Mouse (Mus musculus): ENCODE data around the gene Gcm1. TPM values are rescaled to one million over a fixed set of nuclear protein-coding genes. Genes with fewer than 3 reads are reported as not detected.

The Gcm1 gene
- polyA plus RNA-seq, 1 experiment from 2014 or later = not detected

DNA sequence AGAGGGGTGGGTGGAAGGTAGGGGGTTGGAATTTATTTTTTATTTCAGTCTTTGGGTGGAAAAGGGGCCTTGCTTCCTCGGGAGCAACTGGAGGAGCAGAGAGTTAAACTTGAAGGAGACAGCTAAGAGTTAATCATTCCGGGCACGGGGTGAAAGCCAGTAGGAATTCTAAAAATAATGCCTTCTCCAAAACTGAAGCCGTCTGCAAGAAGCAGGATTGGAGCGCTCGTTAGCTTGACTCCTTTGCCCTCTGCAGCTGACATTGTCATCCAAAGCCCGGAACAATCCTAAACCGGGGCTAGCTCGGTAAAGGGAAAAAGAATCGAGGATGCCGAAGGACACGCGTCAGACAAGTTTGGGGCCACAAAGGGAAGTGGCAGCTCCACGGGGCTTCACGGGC lies 35.4 kb upstream of the Gcm1 start:
- H3K9ac ChIP-seq = no peak overlapping the region
- no peak overlapping the region for H3K27ac ChIP-seq (replicated peaks)
- peaks cover 3% of the 10 kb centered on the region; the same call in 1 of the 2 replicates for H3K4me1 ChIP-seq (replicated peaks)
- no peak overlapping the region for H3K4me3 ChIP-seq (replicated peaks)
- no peak overlapping the region for H3K4me2 ChIP-seq
- 63% methylated on average over 15 of the region's 15 CpGs for WGBS (ENCODE audit: insufficient replicate concordance)
- no peaks in the 10 kb centered on the region for H3K9me3 ChIP-seq (replicated peaks)
- ATAC-seq (ENCODE audit: insufficient read depth) = no peak
- H3K27me3 ChIP-seq = peaks cover 19% of the 10 kb centered on the region
- no peaks in the 10 kb centered on the region for H3K36me3 ChIP-seq (replicated peaks)

- no peaks in the 10 kb centered on the region for H3K9me3 ChIP-seq (replicated peaks)
- H3K9ac ChIP-seq = no peak overlapping the region
- H3K4me3 ChIP-seq (replicated peaks) = no peak overlapping the region
- no peak overlapping the region for H3K27ac ChIP-seq (replicated peaks)
- H3K4me1 ChIP-seq (replicated peaks) = peaks cover 12% of the 10 kb centered on the region; the same call in 1 of the 2 replicates
- ATAC-seq (ENCODE audit: insufficient read depth) = no peak
- no peaks in the 10 kb centered on the region for H3K36me3 ChIP-seq (replicated peaks)
- H3K4me2 ChIP-seq = no peak overlapping the region
- WGBS (ENCODE audit: insufficient replicate concordance) = 39% methylated on average over 9 of the region's 9 CpGs
- peaks cover 8% of the 10 kb centered on the region; the same call in 1 of the 2 replicates for H3K27me3 ChIP-seq
Observed at GRCm38 (mm10) chr9:78021256-78021655, 30.5 kb upstream of the Gcm1 start.

DNA sequence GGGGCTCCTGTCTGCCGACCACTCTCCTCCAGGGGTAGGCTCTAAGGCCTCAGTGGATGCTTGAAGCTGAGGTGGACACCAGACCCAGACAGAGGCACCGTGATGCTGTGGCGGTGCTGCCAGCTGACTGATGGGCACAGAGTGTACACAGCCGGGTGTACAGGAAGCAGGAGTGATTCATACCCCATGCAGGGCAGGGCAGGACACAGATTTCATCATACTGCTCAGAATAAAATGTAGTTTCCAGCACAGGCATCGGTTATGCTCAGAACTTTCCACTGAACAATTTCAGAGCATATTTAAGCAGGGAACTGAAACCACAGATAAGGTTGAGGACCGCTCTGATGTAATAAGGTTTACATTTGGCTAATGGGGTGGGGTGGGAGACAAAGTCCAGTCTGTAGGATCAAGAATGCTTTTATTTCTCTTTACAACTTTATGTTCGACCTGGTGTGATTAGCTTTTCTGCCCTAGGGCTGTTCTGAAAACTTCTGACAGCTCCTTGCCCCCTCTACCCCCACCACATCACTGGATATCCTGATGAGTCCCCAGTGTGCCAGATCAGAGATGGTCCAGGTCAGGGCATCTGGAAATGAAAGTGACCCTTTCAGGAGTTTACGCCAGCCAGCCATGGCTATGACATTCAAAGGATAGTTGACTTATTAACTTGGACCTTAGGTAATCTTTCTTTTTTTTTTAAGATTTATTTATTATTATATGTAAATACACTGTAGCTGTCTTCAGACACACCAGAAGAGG lies 29.4 kb upstream of the Gcm1 start:
- Histone ChIP-seq H3K4me2 (no peak overlapping the region), H3K4me1 (replicated peaks) (peaks cover 12% of the 10 kb centered on the region; the same call in 1 of the 2 replicates), H3K9ac (no peak overlapping the region), H3K27ac (replicated peaks) (no peak overlapping the region), H3K9me3 (replicated peaks) (no peaks in the 10 kb centered on the region), H3K27me3 (no peaks in the 10 kb centered on the region; the same call in 1 of the 2 replicates), H3K36me3 (replicated peaks) (no peaks in the 10 kb centered on the region), H3K4me3 (replicated peaks) (no peak overlapping the region)
- peak; percentile 34 for ATAC-seq (ENCODE audit: insufficient read depth)
- 49% methylated on average over 8 of the region's 8 CpGs for WGBS (ENCODE audit: insufficient replicate concordance)

GRCm38 (mm10) chr9:78024823-78025222 lies 26.9 kb upstream of the Gcm1 start:
- Histone ChIP-seq H3K9ac (no peak overlapping the region), H3K4me2 (no peak overlapping the region), H3K4me3 (replicated peaks) (no peak overlapping the region), H3K27me3 (no peaks in the 10 kb centered on the region; the same call in 1 of the 2 replicates), H3K27ac (replicated peaks) (no peak overlapping the region), H3K36me3 (replicated peaks) (no peaks in the 10 kb centered on the region), H3K9me3 (replicated peaks) (no peaks in the 10 kb centered on the region), H3K4me1 (replicated peaks) (peaks cover 12% of the 10 kb centered on the region; the same call in 1 of the 2 replicates)
- no peak for ATAC-seq (ENCODE audit: insufficient read depth)
- WGBS (ENCODE audit: insufficient replicate concordance) = 15% methylated on average over 3 of the region's 3 CpGs

DNA sequence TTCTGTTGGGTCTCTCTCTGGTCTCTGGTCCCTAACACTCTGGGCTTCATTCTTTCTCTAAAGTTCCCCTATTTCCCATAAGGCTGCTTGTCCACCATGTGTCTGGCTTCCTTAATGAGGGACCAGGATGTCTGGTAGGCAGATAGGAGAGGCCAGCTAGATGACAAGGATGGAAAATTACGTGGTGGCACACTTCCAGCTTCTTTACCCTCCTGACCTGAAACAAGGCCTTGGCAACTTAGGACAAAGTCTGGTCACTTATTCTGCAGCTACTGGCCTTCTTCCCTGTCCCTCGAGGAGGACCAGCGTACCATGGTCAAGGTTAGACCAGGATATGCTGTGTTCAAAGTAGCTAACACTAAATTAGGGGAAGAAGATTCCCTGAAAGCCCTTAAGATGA lies 24.6 kb upstream of the Gcm1 start:
- 34% methylated on average over 3 of the region's 3 CpGs for WGBS (ENCODE audit: insufficient replicate concordance)
- H3K36me3 ChIP-seq (replicated peaks) = no peaks in the 10 kb centered on the region

DNA sequence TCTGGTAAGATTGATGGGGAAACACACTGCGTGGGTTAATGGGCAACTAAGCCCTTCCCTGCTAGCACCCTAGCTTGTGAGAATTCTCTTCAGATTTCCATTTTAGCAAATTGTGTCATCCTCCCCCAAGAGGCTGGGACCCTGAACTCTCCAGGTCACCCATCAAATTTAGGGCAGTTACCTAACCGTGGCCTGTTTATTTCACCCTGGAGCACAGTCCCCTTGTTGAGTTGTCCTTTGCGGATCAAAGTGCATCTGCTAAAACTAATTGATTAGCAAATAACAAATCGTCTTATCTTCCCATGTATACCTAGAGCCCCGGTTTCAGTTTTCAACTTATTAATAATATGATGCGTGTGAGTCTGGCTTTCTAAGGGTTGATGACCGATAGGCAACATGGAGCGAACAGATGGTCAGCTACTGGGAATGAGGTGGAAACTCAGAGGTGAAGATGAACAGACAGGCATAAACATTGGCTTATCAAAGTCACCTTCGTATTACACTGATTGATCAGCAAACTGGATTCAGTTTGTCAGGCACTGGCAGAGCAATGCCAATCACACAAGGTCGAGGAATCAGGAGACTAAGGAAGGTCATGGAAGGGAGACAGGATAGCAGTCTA lies 20.8 kb upstream of the Gcm1 start:
- H3K4me2 ChIP-seq = no peak overlapping the region
- H3K9me3 ChIP-seq (replicated peaks) = no peaks in the 10 kb centered on the region
- H3K36me3 ChIP-seq (replicated peaks) = no peaks in the 10 kb centered on the region
- WGBS (ENCODE audit: insufficient replicate concordance) = 64% methylated on average over 10 of the region's 10 CpGs
- H3K9ac ChIP-seq = no peak overlapping the region
- H3K27ac ChIP-seq (replicated peaks) = no peak overlapping the region
- ATAC-seq (ENCODE audit: insufficient read depth) = no peak
- H3K4me3 ChIP-seq (replicated peaks) = no peak overlapping the region
- no peaks in the 10 kb centered on the region for H3K4me1 ChIP-seq (replicated peaks)
- peaks cover 9% of the 10 kb centered on the region; the same call in 1 of the 2 replicates for H3K27me3 ChIP-seq

More for the DNA sequence above, 24.6 kb upstream of the Gcm1 start:
- Histone ChIP-seq H3K4me3 (replicated peaks) (no peak overlapping the region), H3K9me3 (replicated peaks) (no peaks in the 10 kb centered on the region), H3K4me1 (replicated peaks) (0 out of 2 replicates have a peak, but pooled peaks cover under 1% of the 10 kb centered on the region), H3K9ac (no peak overlapping the region), H3K27me3 (0 out of 2 replicates have a peak, but pooled peaks cover 4% of the 10 kb centered on the region), H3K4me2 (no peak overlapping the region), H3K27ac (replicated peaks) (no peak overlapping the region)
- no peak for ATAC-seq (ENCODE audit: insufficient read depth)

DNA sequence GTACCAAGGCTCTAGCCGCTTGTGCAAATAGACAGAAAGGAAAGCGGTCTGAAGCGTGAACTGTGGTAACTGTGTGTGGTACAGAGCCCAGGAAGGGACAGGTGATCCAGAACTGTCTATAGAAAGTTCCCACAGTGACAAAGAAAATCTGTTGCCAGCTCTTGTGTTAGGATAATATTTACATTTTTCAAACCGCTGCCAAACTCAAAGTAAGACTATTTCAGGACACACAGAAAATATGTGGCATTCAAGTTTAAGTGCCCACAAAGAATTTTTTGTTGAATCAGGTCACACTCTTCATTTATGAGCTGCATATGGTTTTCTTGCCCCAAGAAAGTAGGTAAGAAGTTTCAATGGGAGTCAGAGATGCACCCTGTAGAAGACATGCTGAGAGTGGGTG lies 18.8 kb upstream of the Gcm1 start:
- 78% methylated on average over 4 of the region's 4 CpGs for WGBS (ENCODE audit: insufficient replicate concordance)
- Histone ChIP-seq H3K4me3 (replicated peaks) (no peak overlapping the region), H3K27ac (replicated peaks) (no peak overlapping the region), H3K9me3 (replicated peaks) (no peaks in the 10 kb centered on the region), H3K9ac (no peak overlapping the region), H3K4me1 (replicated peaks) (no peaks in the 10 kb centered on the region), H3K36me3 (replicated peaks) (no peaks in the 10 kb centered on the region), H3K27me3 (peaks cover 9% of the 10 kb centered on the region; the same call in 1 of the 2 replicates), H3K4me2 (no peak overlapping the region)
- no peak for ATAC-seq (ENCODE audit: insufficient read depth)

DNA sequence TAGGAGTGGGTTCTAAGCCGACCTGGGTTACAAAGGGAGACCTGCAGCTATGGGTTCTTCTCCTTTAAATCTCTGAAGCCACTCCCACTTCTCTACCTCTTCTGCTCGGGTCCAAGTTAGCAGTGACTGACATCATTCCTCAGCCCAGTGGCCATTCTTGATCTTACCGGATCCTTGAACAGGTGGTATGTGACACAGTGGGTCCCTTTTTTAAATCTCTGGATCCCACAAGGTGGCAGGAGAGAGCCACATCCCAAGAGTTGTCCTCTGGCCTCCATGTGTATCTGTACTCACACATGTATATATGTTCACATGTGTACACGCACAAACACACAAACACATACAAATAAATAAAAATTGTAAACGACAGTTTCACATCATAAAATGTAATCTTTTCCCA lies 16.4 kb upstream of the Gcm1 start:
- Histone ChIP-seq H3K36me3 (replicated peaks) (no peaks in the 10 kb centered on the region), H3K4me3 (replicated peaks) (no peak overlapping the region), H3K9me3 (replicated peaks) (no peaks in the 10 kb centered on the region), H3K4me1 (replicated peaks) (no peaks in the 10 kb centered on the region), H3K9ac (no peak overlapping the region), H3K27ac (replicated peaks) (no peak overlapping the region), H3K4me2 (no peak overlapping the region), H3K27me3 (peaks cover 13% of the 10 kb centered on the region; the same call in 1 of the 2 replicates)
- ATAC-seq (ENCODE audit: insufficient read depth) = no peak
- 44% methylated on average over 5 of the region's 5 CpGs for WGBS (ENCODE audit: insufficient replicate concordance)

DNA sequence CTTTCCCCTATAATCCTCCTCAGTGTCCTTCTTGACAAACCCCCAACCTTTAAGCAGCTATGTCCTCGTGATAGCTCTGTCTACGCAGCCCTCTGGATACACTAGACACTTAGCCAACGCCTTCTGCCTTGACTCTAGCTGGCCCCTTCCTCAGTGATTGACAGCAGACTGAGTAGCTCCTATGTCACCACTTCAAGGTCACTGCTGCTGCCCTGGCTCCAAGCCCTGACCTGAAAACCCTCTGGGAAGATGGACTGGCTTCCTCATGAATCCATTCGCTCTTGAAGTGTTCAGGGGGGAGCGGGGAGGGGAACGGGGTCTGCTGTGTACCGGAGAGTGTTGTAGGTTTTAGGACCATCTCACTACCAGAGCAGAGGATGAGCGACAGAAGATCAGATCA lies 15.9 kb upstream of the Gcm1 start:
- no peak overlapping the region for H3K27ac ChIP-seq (replicated peaks)
- WGBS (ENCODE audit: insufficient replicate concordance) = 64% methylated on average over 8 of the region's 8 CpGs
- ATAC-seq (ENCODE audit: insufficient read depth) = no peak
- no peak overlapping the region for H3K4me3 ChIP-seq (replicated peaks)
- no peak overlapping the region for H3K4me2 ChIP-seq
- H3K36me3 ChIP-seq (replicated peaks) = no peaks in the 10 kb centered on the region
- H3K9ac ChIP-seq = no peak overlapping the region
- no peaks in the 10 kb centered on the region for H3K4me1 ChIP-seq (replicated peaks)
- H3K27me3 ChIP-seq = peaks cover 13% of the 10 kb centered on the region; the same call in 1 of the 2 replicates
- H3K9me3 ChIP-seq (replicated peaks) = no peaks in the 10 kb centered on the region

GRCm38 (mm10) chr9:78038755-78039489 lies 12.8 kb upstream of the Gcm1 start:
- H3K27ac ChIP-seq (replicated peaks) = no peak overlapping the region
- WGBS (ENCODE audit: insufficient replicate concordance) = 29% methylated on average over 18 of the region's 18 CpGs
- H3K4me2 ChIP-seq = no peak overlapping the region
- no peak overlapping the region for H3K9ac ChIP-seq
- H3K4me3 ChIP-seq (replicated peaks) = no peak overlapping the region
- no peaks in the 10 kb centered on the region for H3K9me3 ChIP-seq (replicated peaks)
- ATAC-seq (ENCODE audit: insufficient read depth) = no peak
- H3K27me3 ChIP-seq = peaks cover 9% of the 10 kb centered on the region; the same call in 1 of the 2 replicates
- H3K36me3 ChIP-seq (replicated peaks) = no peaks in the 10 kb centered on the region
- no peaks in the 10 kb centered on the region for H3K4me1 ChIP-seq (replicated peaks)

DNA sequence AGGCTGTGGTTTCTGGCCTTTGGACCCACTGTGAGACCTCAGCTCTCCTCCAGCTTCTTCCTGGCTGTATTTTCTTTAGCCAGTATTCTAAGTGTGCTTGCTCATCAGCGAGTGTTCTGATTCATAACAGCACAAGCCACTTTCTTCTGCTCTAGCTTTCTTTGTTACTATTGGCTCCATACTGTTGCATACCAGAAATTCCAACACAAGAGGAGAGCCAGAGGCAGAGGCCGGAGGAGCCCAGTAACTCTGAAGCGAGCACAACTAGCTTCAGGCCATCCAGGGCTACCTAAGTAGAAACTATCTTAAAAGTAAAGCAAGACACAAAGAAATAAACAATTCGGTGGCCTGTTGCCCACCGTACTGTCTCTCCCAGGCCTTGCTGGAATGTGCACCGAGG lies 6.6 kb upstream of the Gcm1 start:
- Histone ChIP-seq H3K9me3 (replicated peaks) (no peaks in the 10 kb centered on the region), H3K36me3 (replicated peaks) (no peaks in the 10 kb centered on the region), H3K27me3 (no peaks in the 10 kb centered on the region), H3K9ac (no peak overlapping the region), H3K4me1 (replicated peaks) (no peaks in the 10 kb centered on the region), H3K4me2 (no peak overlapping the region), H3K27ac (replicated peaks) (no peak overlapping the region), H3K4me3 (replicated peaks) (no peak overlapping the region)
- WGBS (ENCODE audit: insufficient replicate concordance) = 70% methylated on average over 6 of the region's 6 CpGs
- no peak for ATAC-seq (ENCODE audit: insufficient read depth)

Measured in liver, embryonic 15.5 days (tissue).